Comparison of ENCODE assay signal across 22 mouse cellular contexts in genomic region chr1:189767910-189768309, GRCm38 (mm10). TPM values are rescaled to one million over a fixed set of nuclear protein-coding genes. Genes with fewer than 3 reads are reported as not detected.
DNase-seq lines count a peak whose midpoint lies in the region; ATAC-seq lines count a peak whose summit lies in the region.
"Had no signal": no experiment of that assay in that cellular context is flagged by ENCODE, and none has a peak within 500 bp of the region (broad histone marks: within the 10 kb centered on the region; RNA-seq: fewer than 3 reads in every experiment).

No protein-coding gene starts in this region.

- H3K4me1 ChIP-seq in heart, embryonic 10.5 days = peaks cover 83% of the 10 kb centered on the region
- peaks cover 59% of the 10 kb centered on the region for H3K4me1 ChIP-seq in heart, embryonic 11.5 days (ENCODE audit: control insufficient read depth, insufficient read depth, low read length)
- H3K4me1 ChIP-seq in heart, embryonic 15.5 days (replicated peaks) = peaks cover 64% of the 10 kb centered on the region
- H3K4me1 ChIP-seq: forebrain, embryonic 13.5 days; hindbrain, embryonic 13.5 days had no signal

- H3K36me3 ChIP-seq in heart, embryonic 10.5 days = no peaks in the 10 kb centered on the region
- H3K36me3 ChIP-seq in heart, embryonic 11.5 days (ENCODE audit: control insufficient read depth, insufficient read depth, low read length) = no peaks in the 10 kb centered on the region
- no peaks in the 10 kb centered on the region for H3K36me3 ChIP-seq in heart, embryonic 15.5 days
- H3K36me3 ChIP-seq: embryonic facial prominence, embryonic 13.5 days; G1E; hindbrain, embryonic 13.5 days; intestine, embryonic 15.5 days had no signal

- H3K9ac ChIP-seq in heart, embryonic 11.5 days (ENCODE audit: low read depth, low read length) = no peak overlapping the region
- no peak overlapping the region for H3K9ac ChIP-seq in heart, embryonic 15.5 days
- H3K9ac ChIP-seq: embryonic facial prominence, embryonic 13.5 days; forebrain, embryonic 13.5 days; hindbrain, embryonic 13.5 days; intestine, embryonic 15.5 days had no signal

- 45% methylated on average over 9 of the region's 9 CpGs for WGBS in heart, embryonic 10.5 days
- 37% methylated on average over 9 of the region's 9 CpGs for WGBS in heart, embryonic 11.5 days (ENCODE audit: insufficient replicate concordance)
- 33% methylated on average over 9 of the region's 9 CpGs for WGBS in heart, embryonic 15.5 days

- no peak overlapping the region for H3K4me3 ChIP-seq in heart, embryonic 10.5 days
- no peak overlapping the region for H3K4me3 ChIP-seq in heart, embryonic 11.5 days (ENCODE audit: low read depth, low read length)
- H3K4me3 ChIP-seq in heart, embryonic 15.5 days = no peak overlapping the region
- H3K4me3 ChIP-seq: embryonic facial prominence, embryonic 13.5 days; forebrain, embryonic 13.5 days; hindbrain, embryonic 13.5 days; intestine, embryonic 15.5 days had no signal

- no peak for DNase-seq in heart, embryonic 10.5 days (ENCODE audit: low spot score)
- DNase-seq in heart, adult 8-10 months (ENCODE audit: low spot score) = no peak
- peak; percentile 29 for DNase-seq in lung, postnatal 10 days
- DNase-seq in lung, postnatal 25 days (ENCODE audit: low spot score) = no peak
- no peak for DNase-seq in frontal cortex, postnatal 10 days (ENCODE audit: low spot score in 2 of 2)
- DNase-seq: adrenal gland, postnatal 14 days; B cell, adult 2 months; cerebellum, adult 18-20 months; cerebellum, adult 9-11 months; cerebellum, postnatal 36 days; gastrocnemius, postnatal 36 days; kidney, adult 18-20 months had no signal

- H3K27me3 ChIP-seq in heart, embryonic 10.5 days (ENCODE audit: insufficient read depth, poor library complexity, severe bottlenecking) = no peaks in the 10 kb centered on the region
- H3K27me3 ChIP-seq in heart, embryonic 11.5 days (ENCODE audit: control insufficient read depth, insufficient read depth, low read length) = no peaks in the 10 kb centered on the region
- no peaks in the 10 kb centered on the region for H3K27me3 ChIP-seq in heart, embryonic 15.5 days
- H3K27me3 ChIP-seq: embryonic facial prominence, embryonic 13.5 days; hindbrain, embryonic 13.5 days; intestine, embryonic 15.5 days; Patski had no signal

- no peaks in the 10 kb centered on the region for H3K9me3 ChIP-seq in heart, embryonic 10.5 days
- no peaks in the 10 kb centered on the region for H3K9me3 ChIP-seq in heart, embryonic 11.5 days (replicated peaks; ENCODE audit: control insufficient read depth, low read length)
- no peaks in the 10 kb centered on the region for H3K9me3 ChIP-seq in heart, embryonic 15.5 days (replicated peaks)
- H3K9me3 ChIP-seq: embryonic facial prominence, embryonic 13.5 days; forebrain, embryonic 13.5 days; hindbrain, embryonic 13.5 days; intestine, embryonic 15.5 days had no signal

- peak overlapping the region; percentile 23; the same call in 1 of the 2 replicates for H3K27ac ChIP-seq in heart, embryonic 10.5 days
- H3K27ac ChIP-seq in heart, embryonic 11.5 days (ENCODE audit: low read depth, low read length) = no peak overlapping the region
- H3K27ac ChIP-seq in heart, embryonic 15.5 days = peak overlapping the region; percentile 53
- H3K27ac ChIP-seq: embryonic facial prominence, embryonic 13.5 days; forebrain, embryonic 13.5 days; hindbrain, embryonic 13.5 days; intestine, embryonic 15.5 days had no signal

- no peak overlapping the region for H3K4me2 ChIP-seq in heart, embryonic 11.5 days
- no peak overlapping the region for H3K4me2 ChIP-seq in heart, embryonic 15.5 days
- H3K4me2 ChIP-seq: embryonic facial prominence, embryonic 13.5 days; forebrain, embryonic 13.5 days; hindbrain, embryonic 13.5 days; intestine, embryonic 15.5 days had no signal

- no peak for ATAC-seq in heart, embryonic 11.5 days (replicated peaks; ENCODE audit: insufficient number of reproducible peaks, low FRiP score, low TSS enrichment)
- no peak for ATAC-seq in heart, embryonic 15.5 days (replicated peaks; ENCODE audit: insufficient number of reproducible peaks, insufficient read depth, low FRiP score, low read depth)
- ATAC-seq: activated CD4-positive, CD25-positive, alpha-beta regulatory T cell, adult 4 months; CD4-positive, CD25-positive, alpha-beta regulatory T cell, adult 4 months; forebrain, embryonic 13.5 days; Patski had no signal

RNA-seq across cellular contexts. Expression of gene Ptpn14, which starts 39.8 kb away (rescaled TPM):
- polyA plus RNA-seq in heart, embryonic 10.5 days (2016; fragmentation: Nextera tagmentation; extraction: Ambion mirVana) = 7.2 and 9.6 TPM in 2 replicates
- polyA plus RNA-seq in heart, embryonic 11.5 days (2014; fragmentation: Nextera tagmentation; extraction: Ambion mirVana) = 10.1 and 11.7 TPM in 2 replicates
- polyA plus RNA-seq in heart, embryonic 15.5 days (2015; fragmentation: Nextera tagmentation; extraction: Ambion mirVana) = 7.0 and 10.2 TPM in 2 replicates
- 10 to 100 TPM; 31.2 to 35.9 (median 33.9) TPM for total RNA-seq in heart, adult 8-10 months (2022)
- polyA plus RNA-seq: G1E had no signal
